Mouse (Mus musculus): ENCODE data around the gene Ppp2r1b. TPM values are rescaled to one million over a fixed set of nuclear protein-coding genes. Genes with fewer than 3 reads are reported as not detected.

The Ppp2r1b gene
- total and polyA plus RNA-seq, 3 experiments = 39.6 to 66.6 (median 42.1) TPM

- H3K9ac ChIP-seq (ENCODE audit: insufficient read depth, low read depth) = no peak overlapping the region
- no peak overlapping the region for H3K4me3 ChIP-seq (replicated peaks in 1 of 3; ENCODE audit: low read depth in 2 of 3, low read length in 2 of 3, poor library complexity in 1 of 3)
- H3K4me1 ChIP-seq (ENCODE audit: control insufficient read depth in 1 of 2, insufficient read depth in 2 of 2) = no peaks in the 10 kb centered on the region
- peaks cover 26 to 82% of the 10 kb centered on the region in 2 experiments for H3K36me3 ChIP-seq (replicated peaks in 1 of 2; ENCODE audit: control insufficient read depth in 1 of 2, insufficient read depth in 1 of 2, low read length in 1 of 2)
- TF ChIP-seq TBP (conservative IDR thresholded peaks at IDR 0.05; ENCODE audit: low read depth, low read length) (no peak), CTCF (conservative IDR thresholded peaks at IDR 0.05 in 1 of 2, IDR thresholded peaks at IDR 0.05 in 1 of 2; ENCODE audit: low read depth in 2 of 2, low read length in 2 of 2) (no peak)
- no peaks in the 10 kb centered on the region for H3K79me2 ChIP-seq (replicated peaks; ENCODE audit: control insufficient read depth, extremely low read depth, insufficient read depth, poor library complexity, severe bottlenecking)
- DNase-seq (ENCODE audit: extremely low read depth) = no peak
- dilution Hi-C loops (cut with MboI; ENCODE audit: extremely low pct_ligation_motif_present, extremely low pct_unique_long_range_greater_than_20kb, low sequenced_read_pairs) = no loop called here
- H3K9me3 ChIP-seq (replicated peaks; ENCODE audit: low read length) = no peaks in the 10 kb centered on the region
- in situ Hi-C loops (cut with MboI; ENCODE audit: low pct_ligation_motif_present, low pct_unique_long_range_greater_than_20kb, low sequenced_read_pairs) = no loop called here
- H3K27me3 ChIP-seq (replicated peaks) = no peaks in the 10 kb centered on the region
- H3K27ac ChIP-seq (ENCODE audit: insufficient read depth, low read depth) = no peak overlapping the region
- H3K4me2 ChIP-seq (ENCODE audit: insufficient read depth, low read depth, poor library complexity, severe bottlenecking) = no peak overlapping the region
These were observed 33.4 kb upstream of the Ppp2r1b start for GRCm38 (mm10) chr9:50811746-50812145.

- Histone ChIP-seq H3K79me2 (replicated peaks; ENCODE audit: control insufficient read depth, extremely low read depth, insufficient read depth, poor library complexity, severe bottlenecking) (no peaks in the 10 kb centered on the region), H3K4me2 (ENCODE audit: insufficient read depth, low read depth, poor library complexity, severe bottlenecking) (no peak overlapping the region), H3K9me3 (replicated peaks; ENCODE audit: low read length) (no peaks in the 10 kb centered on the region), H3K36me3 (replicated peaks in 1 of 2; ENCODE audit: control insufficient read depth in 1 of 2, insufficient read depth in 1 of 2, low read length in 1 of 2) (peaks cover 18 to 80% of the 10 kb centered on the region in 2 experiments), H3K4me1 (ENCODE audit: control insufficient read depth in 1 of 2, insufficient read depth in 2 of 2) (no peaks in the 10 kb centered on the region), H3K27ac (ENCODE audit: insufficient read depth, low read depth) (no peak overlapping the region), H3K4me3 (replicated peaks in 1 of 3; ENCODE audit: low read depth in 2 of 3, low read length in 2 of 3, poor library complexity in 1 of 3) (no peak overlapping the region), H3K27me3 (replicated peaks) (no peaks in the 10 kb centered on the region), H3K9ac (ENCODE audit: insufficient read depth, low read depth) (no peak overlapping the region)
- no peak for DNase-seq (ENCODE audit: extremely low read depth)
- dilution Hi-C loops (cut with MboI; ENCODE audit: extremely low pct_ligation_motif_present, extremely low pct_unique_long_range_greater_than_20kb, low sequenced_read_pairs) (no loop called here), in situ Hi-C loops (cut with MboI; ENCODE audit: low pct_ligation_motif_present, low pct_unique_long_range_greater_than_20kb, low sequenced_read_pairs) (no loop called here)
- TF ChIP-seq CTCF (conservative IDR thresholded peaks at IDR 0.05 in 1 of 2, IDR thresholded peaks at IDR 0.05 in 1 of 2; ENCODE audit: low read depth in 2 of 2, low read length in 2 of 2) (no peak), ZMIZ1 (IDR thresholded peaks at IDR 0.05; ENCODE audit: low read depth, low read length) (no peak), KAT2A (IDR thresholded peaks at IDR 0.05; ENCODE audit: insufficient replicate concordance, low read length) (no peak), NRF1 (IDR thresholded peaks at IDR 0.05; ENCODE audit: low read depth, low read length) (no peak), SIN3A (IDR thresholded peaks at IDR 0.05; ENCODE audit: low read length) (no peak), HCFC1 (IDR thresholded peaks at IDR 0.05; ENCODE audit: low read depth, low read length) (no peak), MAX (IDR thresholded peaks at IDR 0.05; ENCODE audit: low read length) (no peak), EP300 (IDR thresholded peaks at IDR 0.05; ENCODE audit: low read length) (no peak), MXI1 (IDR thresholded peaks at IDR 0.05; ENCODE audit: low read depth, low read length) (no peak), MEF2A (IDR thresholded peaks at IDR 0.05; ENCODE audit: borderline replicate concordance, low read depth, low read length) (no peak), SMC3 (IDR thresholded peaks at IDR 0.05; ENCODE audit: low read depth, low read length) (no peak), BHLHE40 (IDR thresholded peaks at IDR 0.05; ENCODE audit: low read depth, low read length) (no peak), ZC3H11A (IDR thresholded peaks at IDR 0.05; ENCODE audit: low read depth, low read length) (no peak), IRF4 (IDR thresholded peaks at IDR 0.05; ENCODE audit: low read depth, low read length) (no peak), POLR2A (IDR thresholded peaks at IDR 0.05; ENCODE audit: low read depth, low read length) (no peak), ZNF384 (IDR thresholded peaks at IDR 0.05; ENCODE audit: low read depth, low read length) (no peak), TCF12 (IDR thresholded peaks at IDR 0.05; ENCODE audit: low read depth, low read length) (no peak), CHD2 (IDR thresholded peaks at IDR 0.05; ENCODE audit: low read length) (no peak), UBTF (IDR thresholded peaks at IDR 0.05; ENCODE audit: low read depth, low read length) (no peak)
These were observed 31.3 kb upstream of the Ppp2r1b start for GRCm38 (mm10) chr9:50813796-50814195.
